Mouse (Mus musculus) forebrain, embryonic 10.5 days (tissue): Measurements from ENCODE around the gene 2210016F16Rik. TPM values are rescaled to one million over a fixed set of nuclear protein-coding genes. Genes with fewer than 3 reads are reported as not detected.
"Not testable (repeated sequence)": the region's sequence is repeated elsewhere in the genome, so short reads cannot be mapped to it uniquely, and the experiment has no call there.

Experiments used
- DNase-seq: peaks from one replicate; pipeline ENCODE4 v3.0.0-alpha.2; 2017; ENCODE audit warnings: low spot score; ENCODE audit errors: extremely low spot score
- H3K27ac ChIP-seq: fragments of 300-500 bp; sonication (generic); 2 replicates; pipeline ENCODE4 v1.5.1; 2016; ENCODE audit warnings: mild to moderate bottlenecking
- H3K27me3 ChIP-seq: fragments of 300-500 bp; sonication (generic); 2 replicates; pipeline ENCODE4 v1.6.1; 2016; ENCODE audit warnings: mild to moderate bottlenecking; ENCODE audit not compliant: poor library complexity, severe bottlenecking
- H3K36me3 ChIP-seq: fragments of 300-500 bp; sonication (generic); replicated peaks from 2 replicates; pipeline ENCODE4 v1.6.1; 2016; ENCODE audit warnings: mild to moderate bottlenecking, moderate library complexity
- H3K4me1 ChIP-seq: fragments of 300-500 bp; sonication (generic); 2 replicates; pipeline ENCODE4 v1.6.1; 2016
- H3K4me3 ChIP-seq: fragments of 300-500 bp; sonication (generic); 2 replicates; pipeline ENCODE4 v1.5.1; 2016; ENCODE audit warnings: mild to moderate bottlenecking, moderate library complexity
- H3K9me3 ChIP-seq: fragments of 300-500 bp; sonication (generic); 2 replicates; pipeline ENCODE4 v1.6.1; 2016; ENCODE audit warnings: mild to moderate bottlenecking, moderate library complexity
- WGBS: fragments of 180-500 bp; shearing (Covaris S2); methylation state at CpG from one replicate; pipeline ENCODE4 v1.1.7; 2016; 5-methylcytosine and 5-hydroxymethylcytosine counted together
- polyA plus RNA-seq: library from polyadenylated mRNA; unstranded; fragments of >200 nt; fragmentation: Nextera tagmentation; extraction: Ambion mirVana; gene quantifications from 2 replicates; pipeline ENCODE4 v1.2.1, GENCODE M21; 2016

2210016F16Rik gene
- 29.1 and 29.4 TPM in 2 replicates for polyA plus RNA-seq

DNA sequence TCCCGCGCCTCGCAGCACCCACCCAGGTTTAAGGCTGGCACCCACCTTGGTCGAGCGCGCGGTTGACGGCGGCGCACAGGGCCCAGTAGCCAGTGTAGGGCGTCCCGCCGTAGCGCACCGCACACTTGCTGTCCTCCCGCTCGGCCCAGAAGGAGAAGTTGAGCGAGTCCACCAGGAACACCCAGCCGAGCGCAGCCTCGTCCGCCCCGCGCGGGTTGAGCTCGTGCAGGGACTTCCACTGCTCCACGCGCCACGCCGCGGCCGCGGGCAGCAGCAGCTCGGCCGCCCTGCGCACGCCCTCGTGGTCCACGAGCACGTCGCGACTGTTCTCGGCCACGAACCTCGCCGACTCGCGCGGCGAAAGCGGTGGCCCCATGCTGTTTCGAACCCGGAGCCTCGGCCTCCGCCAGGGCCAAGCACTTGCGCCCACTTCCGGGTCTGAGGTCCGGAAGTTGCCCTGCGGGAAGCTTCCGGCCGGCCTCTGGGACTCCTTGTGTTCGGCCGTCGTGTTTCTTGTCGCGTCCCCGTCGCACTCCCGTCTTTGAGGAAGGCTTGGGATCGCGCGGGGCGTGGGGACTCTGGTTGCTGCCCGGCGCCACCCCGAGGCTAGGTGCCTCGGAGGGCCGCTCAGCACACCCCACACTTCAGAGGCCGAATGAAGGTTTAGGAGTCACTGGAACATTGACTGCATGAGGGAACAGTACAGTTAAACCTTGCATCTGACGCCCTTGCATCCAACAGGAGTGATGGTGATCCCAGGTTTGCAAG, at the start of gene 2210016F16Rik:
Gene 2210016F16Rik, minus strand, starts transcription at position 447 of the 768 bp plus-strand sequence.
- H3K27me3 ChIP-seq, result no peaks in the 10 kb centered on the region
- H3K4me3 ChIP-seq, result peak within 1 kb of the TSS; percentile 87
- H3K36me3 ChIP-seq, result peaks cover 39% of the 10 kb centered on the region
- 4% methylated on average over 80 of the region's 80 CpGs for WGBS
- H3K9me3 ChIP-seq, result peaks cover 24% of the 10 kb centered on the region
- DNase-seq, result peak; percentile 72
- H3K4me1 ChIP-seq, result peaks cover 18% of the 10 kb centered on the region
- peak within 1 kb of the TSS; percentile 92 for H3K27ac ChIP-seq

DNA sequence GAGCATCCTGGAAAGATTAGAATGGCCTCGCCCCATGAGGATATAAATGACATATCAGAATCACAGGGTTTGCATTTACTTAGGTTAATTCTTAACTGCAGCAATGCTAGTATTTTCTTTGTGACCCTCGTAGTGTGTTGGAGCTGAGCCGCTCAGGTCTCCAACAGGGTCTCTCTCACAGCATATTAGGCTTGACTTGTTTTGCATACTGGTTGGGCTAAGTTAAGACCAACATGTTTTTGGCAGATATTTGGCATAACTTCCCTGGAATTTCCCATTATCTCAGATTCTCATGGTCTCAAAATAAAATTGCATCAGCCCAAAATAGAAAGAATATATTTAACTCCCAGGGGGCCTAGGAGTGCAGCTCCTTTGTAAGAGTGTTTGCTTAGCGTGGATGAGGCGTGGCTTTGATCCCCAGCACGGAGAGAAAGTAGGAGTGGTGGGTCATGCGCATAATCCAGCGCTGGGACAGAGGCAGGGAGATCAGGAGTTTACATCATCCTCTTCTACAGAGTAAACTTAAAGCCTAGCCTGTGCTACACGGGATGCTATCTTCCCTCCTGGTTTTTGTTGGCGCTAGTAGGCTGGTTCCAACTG, 38.1 kb upstream of the 2210016F16Rik start:
- Histone ChIP-seq H3K27me3 (no peaks in the 10 kb centered on the region), H3K27ac (no peak overlapping the region), H3K36me3 (no peaks in the 10 kb centered on the region), H3K9me3 (no peaks in the 10 kb centered on the region), H3K4me3 (no peak overlapping the region), H3K4me1 (no peaks in the 10 kb centered on the region)
- WGBS, result 77% methylated on average over 10 of the region's 10 CpGs
- DNase-seq, result no peak

DNA sequence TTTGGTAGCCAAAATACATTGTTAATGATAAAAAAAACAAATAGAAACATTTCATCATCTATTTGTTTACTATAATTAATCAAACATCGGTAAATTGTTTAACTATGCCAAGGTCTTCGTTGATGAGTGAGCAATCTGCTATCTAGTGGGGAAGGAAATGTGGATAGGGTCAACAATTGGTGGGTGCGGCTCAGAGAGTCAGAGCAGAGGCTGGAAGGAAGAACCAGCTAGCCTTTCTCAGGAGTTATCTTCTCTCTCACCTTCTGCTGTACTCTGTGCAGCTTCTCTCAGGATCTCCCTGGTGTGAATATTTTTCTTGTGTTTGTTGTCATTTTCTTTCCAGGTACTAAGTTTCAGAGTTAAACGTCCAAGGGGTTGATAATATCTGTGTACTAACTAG, 37.2 kb upstream of the 2210016F16Rik start:
- DNase-seq, result no peak
- H3K27ac ChIP-seq, result no peak overlapping the region
- H3K27me3 ChIP-seq, result no peaks in the 10 kb centered on the region
- no peaks in the 10 kb centered on the region for H3K9me3 ChIP-seq
- 84% methylated on average over 4 of the region's 4 CpGs for WGBS
- H3K4me1 ChIP-seq, result no peaks in the 10 kb centered on the region
- no peaks in the 10 kb centered on the region for H3K36me3 ChIP-seq
- H3K4me3 ChIP-seq, result no peak overlapping the region

DNA sequence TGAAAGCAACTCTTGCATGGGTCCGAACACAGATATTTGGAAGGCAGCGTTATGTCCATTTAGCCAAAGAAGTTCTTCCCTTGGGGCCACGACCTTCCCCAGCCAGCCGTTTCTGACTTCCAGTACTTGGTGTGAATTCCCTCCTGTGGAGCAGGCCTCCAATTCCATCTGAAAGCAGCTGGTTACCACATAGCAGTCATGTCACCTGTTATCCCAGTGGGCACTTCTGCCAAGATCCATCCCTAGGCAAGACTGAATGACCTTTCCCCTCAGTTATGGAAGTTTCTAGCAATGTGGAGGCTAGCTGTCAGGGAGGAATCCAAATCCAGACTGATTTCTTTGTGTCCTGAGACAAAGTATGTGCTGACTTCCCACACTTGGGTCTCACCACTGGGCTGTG, 36.0 kb upstream of the 2210016F16Rik start:
- Histone ChIP-seq H3K27me3 (no peaks in the 10 kb centered on the region), H3K27ac (no peak overlapping the region), H3K36me3 (no peaks in the 10 kb centered on the region), H3K4me3 (no peak overlapping the region), H3K4me1 (no peaks in the 10 kb centered on the region), H3K9me3 (no peaks in the 10 kb centered on the region)
- DNase-seq, result no peak
- 92% methylated on average over 4 of the region's 4 CpGs for WGBS

DNA sequence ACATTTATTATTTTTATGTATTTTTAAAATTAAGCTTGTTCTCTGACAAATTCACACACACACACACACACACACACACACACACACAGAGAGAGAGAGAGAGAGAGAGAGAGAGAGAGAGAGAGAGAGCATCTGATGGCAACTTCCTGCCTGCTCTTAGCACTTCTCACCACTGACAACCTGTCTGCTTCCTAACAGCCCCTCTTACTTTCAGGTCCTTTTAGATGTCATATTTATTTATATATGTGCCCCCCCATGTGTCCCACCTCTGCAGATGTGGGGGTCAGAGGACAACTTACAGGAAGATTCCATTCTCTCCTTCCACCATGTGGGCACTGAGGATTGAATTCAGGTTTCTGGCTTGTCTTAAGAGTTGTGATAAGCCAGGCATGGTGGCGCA, 34.2 kb upstream of the 2210016F16Rik start:
- H3K27ac ChIP-seq, result no peak overlapping the region
- no peaks in the 10 kb centered on the region for H3K27me3 ChIP-seq
- H3K9me3 ChIP-seq, result no peaks in the 10 kb centered on the region
- no peak overlapping the region for H3K4me3 ChIP-seq
- H3K4me1 ChIP-seq, result no peaks in the 10 kb centered on the region
- WGBS, result 97% methylated on average over 1 of the region's 1 CpGs
- no peak for DNase-seq
- H3K36me3 ChIP-seq, result no peaks in the 10 kb centered on the region

DNA sequence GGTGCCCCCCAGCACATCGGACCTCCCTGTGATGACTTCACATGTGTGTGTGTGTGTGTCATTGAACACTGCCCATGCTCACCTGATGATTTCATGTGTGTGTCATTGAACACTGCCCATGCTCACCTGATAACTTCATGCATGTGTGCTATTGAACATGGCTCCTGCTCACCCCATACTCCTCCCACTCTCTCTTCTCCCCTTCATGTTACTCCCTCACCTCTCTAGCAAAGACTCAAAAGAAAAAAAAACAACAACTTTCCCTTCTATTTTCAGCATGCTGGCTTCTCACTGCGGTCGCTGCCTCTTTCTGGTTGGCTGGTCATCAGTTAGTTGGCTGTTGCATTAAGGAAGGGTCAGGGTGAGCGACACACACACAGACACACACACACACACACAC, 33.6 kb upstream of the 2210016F16Rik start:
- Histone ChIP-seq H3K27me3 (no peaks in the 10 kb centered on the region), H3K27ac (no peak overlapping the region), H3K36me3 (no peaks in the 10 kb centered on the region), H3K4me1 (no peaks in the 10 kb centered on the region), H3K4me3 (no peak overlapping the region), H3K9me3 (no peaks in the 10 kb centered on the region)
- 94% methylated on average over 4 of the region's 4 CpGs for WGBS
- DNase-seq, result no peak

DNA sequence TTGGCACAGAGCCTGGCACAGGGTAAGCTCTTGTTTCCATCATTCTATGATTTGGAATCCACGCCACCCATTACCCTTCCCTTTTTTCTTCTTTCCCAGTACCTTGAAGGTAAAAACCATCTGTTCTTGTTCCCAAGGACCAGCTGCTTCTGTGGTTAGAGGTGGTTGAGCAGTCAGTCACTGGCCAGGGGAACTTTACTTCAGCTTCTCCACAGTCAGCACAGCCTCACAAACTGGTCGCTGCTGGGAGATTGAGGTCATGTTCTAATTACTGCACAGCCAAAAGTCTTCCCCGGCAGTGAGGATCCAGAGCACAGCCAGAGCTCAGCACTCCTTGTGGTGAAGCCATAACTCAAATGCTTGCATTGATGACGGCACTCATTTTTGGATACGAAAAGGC, 30.8 kb upstream of the 2210016F16Rik start:
- DNase-seq, result no peak
- Histone ChIP-seq H3K4me3 (no peak overlapping the region), H3K4me1 (no peaks in the 10 kb centered on the region), H3K27ac (no peak overlapping the region), H3K36me3 (peaks cover 24% of the 10 kb centered on the region), H3K9me3 (peaks cover 13% of the 10 kb centered on the region; the same call in 1 of the 2 replicates), H3K27me3 (no peaks in the 10 kb centered on the region)
- WGBS, result 91% methylated on average over 5 of the region's 5 CpGs

DNA sequence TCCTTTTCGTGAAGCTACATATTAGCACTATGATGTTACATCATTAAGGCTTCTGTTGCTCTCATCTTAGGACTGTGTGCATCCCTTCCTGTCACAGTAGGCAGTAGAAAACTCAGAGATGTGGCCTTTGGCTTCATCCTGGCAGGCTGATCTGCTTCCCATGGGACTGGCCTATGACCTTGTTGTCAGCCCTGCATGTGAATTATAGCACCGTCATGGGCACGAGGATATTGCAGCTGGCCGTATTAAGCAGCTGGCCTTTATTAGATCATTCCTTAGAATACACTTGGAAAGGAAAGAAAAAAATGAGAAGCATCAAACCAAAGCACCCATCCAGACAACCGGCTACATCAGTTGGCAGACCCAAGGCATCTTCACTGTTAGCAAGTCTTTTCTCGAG, 30.3 kb upstream of the 2210016F16Rik start:
- WGBS, result 93% methylated on average over 6 of the region's 6 CpGs

DNA sequence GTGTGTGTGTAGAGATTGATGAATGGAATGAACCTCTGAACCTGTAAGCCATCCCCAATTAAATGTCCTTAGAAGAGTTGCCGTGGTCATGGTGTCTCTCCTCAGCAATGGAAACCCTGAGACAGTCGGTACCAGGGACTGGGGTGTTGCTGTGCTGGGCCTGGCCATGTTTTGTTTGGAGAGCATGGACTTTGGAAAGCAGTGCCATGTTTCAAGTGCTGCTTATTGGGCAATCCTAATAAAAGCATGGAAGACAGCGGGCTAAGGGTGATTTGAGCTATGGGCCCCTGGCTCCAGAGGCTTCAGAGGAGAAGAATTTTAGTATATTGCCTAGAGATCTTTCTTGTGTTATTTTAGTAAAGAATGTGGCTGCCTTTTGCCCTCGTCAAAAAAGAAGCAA, 26.0 kb upstream of the 2210016F16Rik start:
- no peak for DNase-seq

More for the DNA sequence above, 30.3 kb upstream of the 2210016F16Rik start:
- no peak overlapping the region for H3K27ac ChIP-seq
- no peaks in the 10 kb centered on the region for H3K27me3 ChIP-seq
- H3K9me3 ChIP-seq, result peaks cover 13% of the 10 kb centered on the region; the same call in 1 of the 2 replicates
- no peak overlapping the region for H3K4me3 ChIP-seq
- H3K4me1 ChIP-seq, result no peaks in the 10 kb centered on the region
- DNase-seq, result no peak
- peaks cover 28% of the 10 kb centered on the region for H3K36me3 ChIP-seq

DNA sequence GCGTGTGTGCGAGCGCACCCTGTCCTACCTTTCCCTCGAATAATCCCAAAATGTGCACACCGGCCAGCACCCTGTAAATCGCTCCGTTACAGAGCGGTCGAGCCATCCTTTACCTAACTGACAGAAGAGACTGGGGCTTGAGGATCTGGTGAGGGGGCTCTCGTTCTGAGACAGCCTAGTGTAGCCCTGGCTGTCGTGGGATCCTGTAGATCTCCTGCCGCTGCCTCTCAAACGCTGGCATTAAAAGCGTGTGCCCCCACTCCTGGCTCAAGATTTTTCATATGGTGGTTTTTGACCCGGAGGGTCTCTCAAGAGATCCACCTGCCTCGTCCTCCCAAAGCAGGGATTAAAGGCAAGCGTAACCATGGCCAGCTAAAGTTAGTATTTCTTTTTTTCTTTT, 18.2 kb upstream of the 2210016F16Rik start, which contains the start of gene Hnrnpk:
Gene Hnrnpk, minus strand, starts transcription at position 101 of the 400 bp plus-strand sequence.
- Histone ChIP-seq H3K36me3 (peaks cover 32% of the 10 kb centered on the region), H3K4me3 (peak within 1 kb of the TSS; percentile 98), H3K4me1 (peaks cover 25% of the 10 kb centered on the region), H3K27ac (peak within 1 kb of the TSS; percentile 100)
- not testable (repeated sequence) for H3K27me3 ChIP-seq, DNase-seq, H3K9me3 ChIP-seq
- 9% methylated on average over 17 of the region's 17 CpGs for WGBS

More for the DNA sequence above, 26.0 kb upstream of the 2210016F16Rik start:
- Histone ChIP-seq H3K36me3 (peaks cover 50% of the 10 kb centered on the region), H3K27me3 (no peaks in the 10 kb centered on the region), H3K9me3 (peaks cover 13% of the 10 kb centered on the region; the same call in 1 of the 2 replicates), H3K4me3 (no peak overlapping the region), H3K4me1 (no peaks in the 10 kb centered on the region), H3K27ac (no peak overlapping the region)
- 94% methylated on average over 4 of the region's 4 CpGs for WGBS

DNA sequence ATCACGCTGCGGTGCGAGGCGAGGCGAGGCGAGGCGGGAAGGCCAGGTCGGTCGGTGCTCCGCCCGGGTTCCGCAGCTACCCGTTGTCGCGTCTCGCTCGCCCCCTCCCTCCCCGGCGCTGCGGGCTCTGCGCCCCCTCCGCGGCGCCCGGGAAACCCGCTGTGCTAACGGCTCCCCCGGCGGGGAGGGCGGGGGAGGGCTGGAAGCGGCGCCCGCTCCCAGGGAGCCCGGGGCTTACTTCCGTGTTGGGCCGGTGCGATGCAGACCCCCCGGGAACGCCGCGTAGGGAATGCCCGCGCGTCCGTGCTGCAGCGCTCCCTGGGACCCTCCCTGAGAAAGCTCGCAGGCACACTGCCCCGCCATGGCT, 17.7 kb upstream of the 2210016F16Rik start:
- peak overlapping the region; percentile 98 for H3K4me3 ChIP-seq
- peaks cover 25% of the 10 kb centered on the region for H3K4me1 ChIP-seq
- H3K27me3 ChIP-seq, result no peaks in the 10 kb centered on the region
- H3K9me3 ChIP-seq, result no peaks in the 10 kb centered on the region
- under 1% methylated on average over 47 of the region's 48 CpGs for WGBS
- no peak for DNase-seq
- peaks cover 37% of the 10 kb centered on the region for H3K36me3 ChIP-seq
- peak overlapping the region; percentile 100 for H3K27ac ChIP-seq

DNA sequence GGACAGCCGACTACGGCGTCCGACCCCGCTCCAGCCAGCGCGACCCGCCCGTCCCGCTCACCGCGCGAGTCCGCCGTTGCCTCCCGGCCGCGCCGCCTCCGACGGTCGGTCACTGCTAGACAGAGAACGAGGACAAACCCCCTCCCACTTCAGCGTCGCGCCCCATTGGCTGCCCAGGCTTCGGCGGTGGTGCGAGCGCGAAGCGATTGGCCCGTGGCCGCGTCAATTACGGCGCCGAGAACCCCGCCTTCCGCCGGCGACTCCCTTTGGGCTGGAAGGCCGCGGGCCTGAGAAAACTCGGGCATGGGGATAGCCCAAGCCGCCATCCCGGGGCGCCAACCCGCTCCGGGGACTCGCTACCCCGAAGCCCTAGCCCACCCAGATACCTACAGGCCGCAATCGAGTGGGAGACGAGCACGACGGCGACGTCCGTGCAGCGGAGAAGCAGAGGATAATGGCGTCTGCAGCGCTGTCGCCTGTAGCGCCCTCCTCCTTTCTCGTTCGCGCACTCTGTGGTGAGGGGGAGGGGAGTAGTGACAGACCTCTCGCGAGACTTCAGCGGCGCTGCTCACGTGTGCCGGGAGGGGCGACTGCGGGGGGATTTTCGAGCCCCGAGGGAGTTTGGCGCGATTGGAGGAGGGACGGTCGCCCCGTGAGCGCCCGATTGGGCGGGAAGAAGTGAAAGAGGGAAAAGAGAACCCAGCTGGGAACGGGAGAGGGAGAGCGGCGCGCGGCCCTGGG, 17.1 kb upstream of the 2210016F16Rik start, which contains the start of gene Rmi1:
Gene Rmi1, plus strand, starts transcription at position 246 of the 741 bp plus-strand sequence.
- peak within 1 kb of the TSS; percentile 98 for H3K4me3 ChIP-seq
- peak; percentile 99 for DNase-seq
- H3K4me1 ChIP-seq, result peaks cover 25% of the 10 kb centered on the region
- WGBS, result under 1% methylated on average over 91 of the region's 91 CpGs
- H3K36me3 ChIP-seq, result peaks cover 37% of the 10 kb centered on the region
- H3K27me3 ChIP-seq, result no peaks in the 10 kb centered on the region
- H3K9me3 ChIP-seq, result no peaks in the 10 kb centered on the region
- H3K27ac ChIP-seq, result peak within 1 kb of the TSS; percentile 100
